8 mouse cellular contexts compared by ENCODE assay signal in the genomic region with DNA sequence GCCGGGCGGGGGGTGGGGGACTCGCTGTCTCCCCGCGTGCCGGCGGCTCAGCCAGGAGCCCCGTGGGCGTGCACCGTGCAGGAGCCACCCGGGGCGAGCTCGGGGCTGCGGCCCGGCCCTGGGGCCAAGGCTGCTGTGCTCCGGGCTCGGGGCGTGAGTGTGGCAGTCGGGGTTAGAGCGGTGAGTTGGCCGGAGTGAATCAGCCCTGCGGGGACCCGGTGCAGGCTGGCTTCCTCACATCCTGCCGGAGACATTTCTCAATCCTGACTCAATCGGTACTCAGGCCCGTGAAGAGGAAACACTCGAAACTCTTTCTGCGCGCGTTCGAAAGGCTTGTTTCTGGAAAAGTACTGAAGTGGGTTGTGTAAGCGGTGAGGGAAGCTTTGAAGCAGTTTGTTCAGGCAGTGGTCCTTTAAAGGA. TPM values are rescaled to one million over a fixed set of nuclear protein-coding genes. Genes with fewer than 3 reads are reported as not detected.
DNase-seq lines count a peak whose midpoint lies in the region; ATAC-seq and TF ChIP-seq lines count a peak whose summit lies in the region.

No protein-coding gene starts in this region.

- peaks cover 18% of the 10 kb centered on the region for H3K36me3 ChIP-seq in G1E (replicated peaks)
- no peaks in the 10 kb centered on the region for H3K36me3 ChIP-seq in forebrain, embryonic 10.5 days (replicated peaks)

- peak overlapping the region; percentile 90 for H3K27ac ChIP-seq in forebrain, embryonic 10.5 days

- WGBS in forebrain, embryonic 10.5 days: under 1% methylated on average over 31 of the region's 32 CpGs

- H3K9me3 ChIP-seq in G1E (replicated peaks): no peaks in the 10 kb centered on the region
- no peaks in the 10 kb centered on the region for H3K9me3 ChIP-seq in forebrain, embryonic 10.5 days

- H3K27me3 ChIP-seq in G1E (ENCODE audit: insufficient read depth, low read length): peaks cover 18% of the 10 kb centered on the region
- no peaks in the 10 kb centered on the region for H3K27me3 ChIP-seq in forebrain, embryonic 10.5 days (ENCODE audit: poor library complexity, severe bottlenecking)

- no peak for TF ChIP-seq CTCF in G1E (IDR thresholded peaks at IDR 0.05; ENCODE audit: low read depth, low read length)

- H3K4me1 ChIP-seq in G1E (ENCODE audit: insufficient read depth, low read depth, low read length): peaks cover 52% of the 10 kb centered on the region
- peaks cover 61% of the 10 kb centered on the region for H3K4me1 ChIP-seq in forebrain, embryonic 10.5 days

- peak overlapping the region; percentile 95 for H3K4me3 ChIP-seq in G1E (ENCODE audit: low read depth, low read length)
- H3K4me3 ChIP-seq in forebrain, embryonic 10.5 days: peak overlapping the region; percentile 98

- ATAC-seq in frontal cortex, adult (ENCODE audit: low TSS enrichment): peak; percentile 41
- no peak for ATAC-seq in G1E (ENCODE audit: extremely low read depth, insufficient number of reproducible peaks, low FRiP score, poor library complexity, severe bottlenecking)
- ATAC-seq in megakaryocyte progenitor cell, adult 5-6 weeks (replicated peaks; ENCODE audit: poor library complexity): peak; percentile 37

- DNase-seq in frontal cortex, postnatal 14 days (ENCODE audit: low spot score in 2 of 2): no peak
- no peak for DNase-seq in G1E (ENCODE audit: low spot score)
- DNase-seq in forebrain, embryonic 10.5 days (ENCODE audit: extremely low spot score, low spot score): no peak
- DNase-seq in kidney, postnatal 14 days: peak; percentile 59
- no peak for DNase-seq in embryo, embryonic 10.5 days (ENCODE audit: low spot score)
- DNase-seq in right cerebral cortex, postnatal 4 days: no peak

RNA-seq across cellular contexts. Expression of a gene that starts 0.9 kb away (rescaled TPM):
- total RNA-seq in G1E (2014; fragmentation: Nextera tagmentation) (9.7 and 10.0 TPM in 2 replicates), G1E (2017) (17.6 and 18.8 TPM in 2 replicates)
- polyA plus RNA-seq in G1E (2012): 36.9 and 37.6 TPM in 2 replicates
- polyA plus RNA-seq in forebrain, embryonic 10.5 days (2016; fragmentation: Nextera tagmentation; extraction: Ambion mirVana): 43.8 and 44.7 TPM in 2 replicates
- total RNA-seq in megakaryocyte progenitor cell, adult 5-6 weeks (2015): 13.0 and 14.7 TPM in 2 replicates
- total RNA-seq in megakaryocyte progenitor cell, adult 5-6 weeks (2017): 15.6 and 18.7 TPM in 2 replicates

RNA-seq across cellular contexts. Expression of a gene that starts 17.2 kb away (rescaled TPM):
- total RNA-seq in G1E (2014; fragmentation: Nextera tagmentation) (1.3 TPM in 1 of 2 replicates, not detected in the other), G1E (2017) (3.8 and 5.6 TPM in 2 replicates)
- polyA plus RNA-seq in G1E (2012): 2.5 and 2.9 TPM in 2 replicates
- polyA plus RNA-seq in forebrain, embryonic 10.5 days (2016; fragmentation: Nextera tagmentation; extraction: Ambion mirVana): 13.6 and 14.7 TPM in 2 replicates
- total RNA-seq in megakaryocyte progenitor cell, adult 5-6 weeks (2015): 0.76 and 0.96 TPM in 2 replicates
- total RNA-seq in megakaryocyte progenitor cell, adult 5-6 weeks (2017): 0.79 and 1.1 TPM in 2 replicates
